Mouse (Mus musculus): ENCODE measurements at regions not wholly inside any gene's neighbourhood (a gene's known extent, or its start where the extent isn't known, plus 50 kb on each side); places are given as distances from the start of the nearest gene placed in this dataset.

- no peaks in the 10 kb centered on the region for H3K27me3 ChIP-seq (ENCODE audit: control insufficient read depth, insufficient read depth, low read length, poor library complexity, severe bottlenecking)
- peak; percentile 94 for DNase-seq (ENCODE audit: low read depth, low spot score)
- H3K36me3 ChIP-seq (ENCODE audit: control insufficient read depth, insufficient read depth, low read length, poor library complexity, severe bottlenecking), result no peaks in the 10 kb centered on the region
Measured at GRCm38 (mm10) chr17:84113608-84114278, 74.0 kb downstream of the Zfp36l2 start.

GRCm38 (mm10) chr17:84112411-84113031, 75.2 kb downstream of the Zfp36l2 start:
- no peak for DNase-seq (ENCODE audit: low read depth, low spot score)
- H3K27me3 ChIP-seq (ENCODE audit: control insufficient read depth, insufficient read depth, low read length, poor library complexity, severe bottlenecking), result no peaks in the 10 kb centered on the region
- H3K36me3 ChIP-seq (ENCODE audit: control insufficient read depth, insufficient read depth, low read length, poor library complexity, severe bottlenecking), result no peaks in the 10 kb centered on the region

- no peak for DNase-seq (ENCODE audit: low read depth, low spot score)
- Histone ChIP-seq H3K36me3 (ENCODE audit: control insufficient read depth, insufficient read depth, low read length, poor library complexity, severe bottlenecking) (no peaks in the 10 kb centered on the region), H3K27me3 (ENCODE audit: control insufficient read depth, insufficient read depth, low read length, poor library complexity, severe bottlenecking) (no peaks in the 10 kb centered on the region)
Measured at GRCm38 (mm10) chr17:84111787-84112370, 75.9 kb downstream of the Zfp36l2 start.

GRCm38 (mm10) chr17:84110945-84111344, 76.8 kb downstream of the Zfp36l2 start:
- DNase-seq (ENCODE audit: low read depth, low spot score), result no peak
- H3K36me3 ChIP-seq (ENCODE audit: control insufficient read depth, insufficient read depth, low read length, poor library complexity, severe bottlenecking), result no peaks in the 10 kb centered on the region
- H3K27me3 ChIP-seq (ENCODE audit: control insufficient read depth, insufficient read depth, low read length, poor library complexity, severe bottlenecking), result no peaks in the 10 kb centered on the region

GRCm38 (mm10) chr17:84110000-84110695, 77.6 kb downstream of the Zfp36l2 start:
- H3K27me3 ChIP-seq (ENCODE audit: control insufficient read depth, insufficient read depth, low read length, poor library complexity, severe bottlenecking), result no peaks in the 10 kb centered on the region
- no peaks in the 10 kb centered on the region for H3K36me3 ChIP-seq (ENCODE audit: control insufficient read depth, insufficient read depth, low read length, poor library complexity, severe bottlenecking)
- DNase-seq (ENCODE audit: low read depth, low spot score), result no peak

GRCm38 (mm10) chr17:84107946-84108686, 79.6 kb downstream of the Zfp36l2 start:
- H3K36me3 ChIP-seq (ENCODE audit: control insufficient read depth, insufficient read depth, low read length, poor library complexity, severe bottlenecking), result no peaks in the 10 kb centered on the region
- DNase-seq (ENCODE audit: low read depth, low spot score), result no peak
- H3K27me3 ChIP-seq (ENCODE audit: control insufficient read depth, insufficient read depth, low read length, poor library complexity, severe bottlenecking), result no peaks in the 10 kb centered on the region

- Histone ChIP-seq H3K36me3 (ENCODE audit: control insufficient read depth, insufficient read depth, low read length, poor library complexity, severe bottlenecking) (no peaks in the 10 kb centered on the region), H3K27me3 (ENCODE audit: control insufficient read depth, insufficient read depth, low read length, poor library complexity, severe bottlenecking) (no peaks in the 10 kb centered on the region)
- no peak for DNase-seq (ENCODE audit: low read depth, low spot score)
Measured at GRCm38 (mm10) chr17:84107497-84107896, 80.2 kb downstream of the Zfp36l2 start.

- DNase-seq (ENCODE audit: low read depth, low spot score), result no peak
- H3K36me3 ChIP-seq (ENCODE audit: control insufficient read depth, insufficient read depth, low read length, poor library complexity, severe bottlenecking), result no peaks in the 10 kb centered on the region; the same call in 1 of the 2 replicates
- H3K27me3 ChIP-seq (ENCODE audit: control insufficient read depth, insufficient read depth, low read length, poor library complexity, severe bottlenecking), result no peaks in the 10 kb centered on the region
Measured at GRCm38 (mm10) chr17:84104242-84104641, 83.5 kb downstream of the Zfp36l2 start.

GRCm38 (mm10) chr17:84103344-84103743, 84.4 kb downstream of the Zfp36l2 start:
- no peaks in the 10 kb centered on the region for H3K27me3 ChIP-seq (ENCODE audit: control insufficient read depth, insufficient read depth, low read length, poor library complexity, severe bottlenecking)
- DNase-seq (ENCODE audit: low read depth, low spot score), result no peak

GRCm38 (mm10) chr17:84101652-84102051, 86.1 kb downstream of the Zfp36l2 start:
- Histone ChIP-seq H3K36me3 (ENCODE audit: control insufficient read depth, insufficient read depth, low read length, poor library complexity, severe bottlenecking) (no peaks in the 10 kb centered on the region; the same call in 1 of the 2 replicates), H3K27me3 (ENCODE audit: control insufficient read depth, insufficient read depth, low read length, poor library complexity, severe bottlenecking) (no peaks in the 10 kb centered on the region)
- DNase-seq (ENCODE audit: low read depth, low spot score), result no peak

More at GRCm38 (mm10) chr17:84103344-84103743, 84.4 kb downstream of the Zfp36l2 start:
- no peaks in the 10 kb centered on the region; the same call in 1 of the 2 replicates for H3K36me3 ChIP-seq (ENCODE audit: control insufficient read depth, insufficient read depth, low read length, poor library complexity, severe bottlenecking)

- peak; percentile 46 for DNase-seq (ENCODE audit: low read depth, low spot score)
- H3K27me3 ChIP-seq (ENCODE audit: control insufficient read depth, insufficient read depth, low read length, poor library complexity, severe bottlenecking), result no peaks in the 10 kb centered on the region
- no peaks in the 10 kb centered on the region; the same call in 1 of the 2 replicates for H3K36me3 ChIP-seq (ENCODE audit: control insufficient read depth, insufficient read depth, low read length, poor library complexity, severe bottlenecking)
Measured at GRCm38 (mm10) chr17:84100523-84100922, 87.2 kb downstream of the Zfp36l2 start.

- DNase-seq (ENCODE audit: low read depth, low spot score), result no peak
- Histone ChIP-seq H3K36me3 (ENCODE audit: control insufficient read depth, insufficient read depth, low read length, poor library complexity, severe bottlenecking) (no peaks in the 10 kb centered on the region; the same call in 1 of the 2 replicates), H3K27me3 (ENCODE audit: control insufficient read depth, insufficient read depth, low read length, poor library complexity, severe bottlenecking) (no peaks in the 10 kb centered on the region)
Measured at GRCm38 (mm10) chr17:84099737-84100136, 88.0 kb downstream of the Zfp36l2 start.

GRCm38 (mm10) chr17:84097871-84098430, 89.8 kb downstream of the Zfp36l2 start:
- H3K27me3 ChIP-seq (ENCODE audit: control insufficient read depth, insufficient read depth, low read length, poor library complexity, severe bottlenecking), result no peaks in the 10 kb centered on the region
- no peak for DNase-seq (ENCODE audit: low read depth, low spot score)
- H3K36me3 ChIP-seq (ENCODE audit: control insufficient read depth, insufficient read depth, low read length, poor library complexity, severe bottlenecking), result no peaks in the 10 kb centered on the region; the same call in 1 of the 2 replicates

- Histone ChIP-seq H3K27me3 (ENCODE audit: control insufficient read depth, insufficient read depth, low read length, poor library complexity, severe bottlenecking) (no peaks in the 10 kb centered on the region), H3K36me3 (ENCODE audit: control insufficient read depth, insufficient read depth, low read length, poor library complexity, severe bottlenecking) (no peaks in the 10 kb centered on the region; the same call in 1 of the 2 replicates)
- no peak for DNase-seq (ENCODE audit: low read depth, low spot score)
Measured at GRCm38 (mm10) chr17:84097286-84097685, 90.5 kb downstream of the Zfp36l2 start.

All from splenic B cell, adult 2 months (primary cell).